Mouse (Mus musculus) kidney, postnatal 14 days (tissue): ENCODE measurements around the gene Zfp385a.
A peak's percentile ranks its signal among the peaks of the same experiment; 100 is the strongest.

Source experiments
- DNase-seq: peaks from one replicate; pipeline ENCODE4 v3.0.0; 2022; ENCODE audit warnings: mixed read lengths

Zfp385a gene

GRCm38 (mm10) chr15:103362950-103363349 is 23.1 kb upstream of the Zfp385a start:
- DNase-seq = no peak

GRCm38 (mm10) chr15:103362333-103362732 is 22.4 kb upstream of the Zfp385a start:
- DNase-seq = no peak

- no peak for DNase-seq
These were observed 21.4 kb upstream of the Zfp385a start for GRCm38 (mm10) chr15:103361269-103361668.

GRCm38 (mm10) chr15:103359869-103360602 is 20.1 kb upstream of the Zfp385a start:
- DNase-seq = no peak

- DNase-seq = no peak
These were observed 19.2 kb upstream of the Zfp385a start for GRCm38 (mm10) chr15:103359122-103359510.

- no peak for DNase-seq
These were observed 18.6 kb upstream of the Zfp385a start for GRCm38 (mm10) chr15:103358278-103359121.

GRCm38 (mm10) chr15:103357817-103358216 is 17.9 kb upstream of the Zfp385a start:
- no peak for DNase-seq

GRCm38 (mm10) chr15:103356130-103356529 is 16.2 kb upstream of the Zfp385a start:
- no peak for DNase-seq

- DNase-seq = no peak
These were observed 15.5 kb upstream of the Zfp385a start for GRCm38 (mm10) chr15:103355420-103355819.

- no peak for DNase-seq
These were observed 14.8 kb upstream of the Zfp385a start for GRCm38 (mm10) chr15:103354690-103355089.

GRCm38 (mm10) chr15:103353511-103354256 is 13.8 kb upstream of the Zfp385a start:
- DNase-seq = no peak

GRCm38 (mm10) chr15:103352856-103353255 is 13.0 kb upstream of the Zfp385a start:
- peak; percentile 53 for DNase-seq

GRCm38 (mm10) chr15:103347275-103347684 is 7.4 kb upstream of the Zfp385a start:
- DNase-seq = peak; percentile 73

- DNase-seq = no peak
These were observed 5.9 kb upstream of the Zfp385a start for GRCm38 (mm10) chr15:103345789-103346188.

- no peak for DNase-seq
These were observed 3.7 kb upstream of the Zfp385a start for GRCm38 (mm10) chr15:103343556-103343955.

GRCm38 (mm10) chr15:103343008-103343407 is 3.1 kb upstream of the Zfp385a start:
- DNase-seq = no peak

- peak; percentile 77 for DNase-seq
These were observed 2.5 kb upstream of the Zfp385a start for GRCm38 (mm10) chr15:103342415-103342814.

GRCm38 (mm10) chr15:103341547-103341946 is 1.7 kb upstream of the Zfp385a start:
- no peak for DNase-seq

- DNase-seq = no peak
These were observed 893 bp upstream of the Zfp385a start for GRCm38 (mm10) chr15:103340786-103341185.

GRCm38 (mm10) chr15:103339166-103339960 is 530 bp downstream of the Zfp385a start:
- DNase-seq = no peak

GRCm38 (mm10) chr15:103338829-103339165 is 1.1 kb downstream of the Zfp385a start:
- DNase-seq = no peak

GRCm38 (mm10) chr15:103336996-103337667 is 2.8 kb downstream of the Zfp385a start:
- no peak for DNase-seq
